Mouse (Mus musculus) ES-Bruce4 (cell line): ENCODE data around the gene Unc5b.

Source experiments
- CTCF ChIP-seq: IDR thresholded peaks from one replicate; pipeline ENCODE4 v1.8.1; 2011; ENCODE audit warnings: low read depth, low read length
- POLR2A ChIP-seq: IDR thresholded peaks from one replicate; pipeline ENCODE4 v1.8.1; 2011; ENCODE audit warnings: low read length; ENCODE audit not compliant: insufficient read depth

DNA sequence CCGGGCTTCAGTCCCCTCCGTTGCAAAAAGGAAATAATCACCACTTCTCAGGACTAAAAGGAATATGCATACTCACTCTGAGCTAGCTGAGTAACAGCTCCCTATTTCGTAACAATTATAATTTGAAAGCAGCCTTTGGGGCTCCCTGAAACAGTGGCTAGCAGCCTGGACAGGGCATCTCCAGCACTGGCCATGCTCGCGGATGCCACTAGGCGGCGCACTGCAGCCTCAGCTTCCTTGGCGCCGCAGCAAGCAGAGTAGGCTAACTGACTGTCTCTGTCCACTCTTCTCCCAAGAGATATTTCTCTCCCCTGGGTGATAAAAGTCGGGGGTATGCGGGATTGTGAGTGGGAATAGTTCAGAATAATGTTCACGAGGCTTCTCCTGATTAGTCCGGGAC lies 3.6 kb upstream of the Unc5b start:
- TF ChIP-seq CTCF (peak; percentile 97), POLR2A (no peak)
